Mouse (Mus musculus) C2C12 (cell line): ENCODE results near the gene Entpd5.

Experiments
- CEBPB ChIP-seq: IDR thresholded peaks from one replicate; pipeline ENCODE4 v1.6.1; 2011; ENCODE audit warnings: low read depth, mild to moderate bottlenecking, control low read depth, moderate library complexity
- CTCF ChIP-seq: IDR thresholded peaks from one replicate; pipeline ENCODE4 v1.5.1; 2011; ENCODE audit not compliant: control insufficient read depth, insufficient read depth, insufficient read length
- USF1 ChIP-seq: IDR thresholded peaks from one replicate; pipeline ENCODE4 v1.6.1; 2011; ENCODE audit warnings: low read depth, mild to moderate bottlenecking, control low read depth, moderate library complexity

DNA sequence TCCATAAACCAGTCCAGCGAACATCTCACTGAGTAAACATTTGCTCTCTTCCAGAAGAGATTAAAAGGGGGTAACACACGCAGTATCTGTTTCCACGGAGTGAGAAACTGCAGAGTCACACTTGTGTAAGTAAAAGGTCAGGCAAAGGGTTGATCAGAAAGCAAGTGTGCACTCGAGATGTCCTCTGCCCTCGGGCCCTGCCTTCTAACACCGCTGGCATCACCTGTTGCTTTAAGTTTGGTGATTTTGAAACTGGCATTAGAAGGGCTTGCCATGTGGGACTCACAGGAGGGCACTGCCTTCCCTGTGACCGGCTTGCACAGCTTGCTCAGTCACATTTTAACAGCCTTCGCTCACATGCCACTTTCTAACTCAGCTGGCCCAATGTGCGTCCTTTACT, 9.2 kb downstream of the Entpd5 start:
- TF ChIP-seq CTCF (no peak), USF1 (no peak), CEBPB (no peak)
